Mouse (Mus musculus): ENCODE data around the gene Tenm2. TPM values are rescaled to one million over a fixed set of nuclear protein-coding genes. Genes with fewer than 3 reads are reported as not detected.
A peak's percentile ranks its signal among the peaks of the same experiment; 100 is the strongest.

Gene Tenm2
- polyA plus RNA-seq, 1 experiment from 2014 or later: 1.5 TPM

DNA sequence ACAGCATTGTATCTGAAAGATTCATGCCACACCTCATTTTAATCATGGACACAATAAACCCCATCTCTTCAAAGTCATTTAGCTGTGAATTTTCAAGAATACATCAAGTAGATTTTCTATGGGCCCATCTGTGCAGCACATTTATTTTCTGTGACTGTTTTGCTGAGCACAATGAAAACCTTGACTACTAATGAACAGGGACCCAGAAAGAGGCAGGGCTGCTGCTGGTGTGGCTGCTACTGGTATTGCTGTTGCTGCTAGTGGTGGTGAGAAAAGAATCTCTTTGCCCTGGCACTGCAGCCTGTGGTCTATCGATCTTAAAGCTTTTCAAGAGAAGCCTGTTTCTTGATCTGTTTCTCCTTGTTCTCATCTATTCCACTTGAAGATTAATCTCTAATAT is 226.5 kb downstream of the Tenm2 start:
- H3K4me2 ChIP-seq (ENCODE audit: low read depth, low read length): no peak overlapping the region
- H3K9me3 ChIP-seq (replicated peaks; ENCODE audit: control insufficient read depth, low read length): no peaks in the 10 kb centered on the region
- no peak overlapping the region for H3K4me3 ChIP-seq (ENCODE audit: low read depth, low read length)
- ATAC-seq (replicated peaks; ENCODE audit: insufficient number of reproducible peaks, low FRiP score, low TSS enrichment, low read depth) (no peak), DNase-seq (ENCODE audit: low spot score) (no peak)
- H3K27ac ChIP-seq (replicated peaks; ENCODE audit: low read depth, low read length): no peak overlapping the region
- H3K27me3 ChIP-seq (ENCODE audit: control insufficient read depth, insufficient read depth, low read length): no peaks in the 10 kb centered on the region
- no peaks in the 10 kb centered on the region for H3K4me1 ChIP-seq (ENCODE audit: control insufficient read depth, insufficient read depth, low read length)
- H3K9ac ChIP-seq (replicated peaks; ENCODE audit: low read length): no peak overlapping the region
- WGBS: 77% methylated on average over 1 of the region's 1 CpGs
- H3K36me3 ChIP-seq (replicated peaks; ENCODE audit: control insufficient read depth, insufficient read depth, low read depth, low read length): no peaks in the 10 kb centered on the region

DNA sequence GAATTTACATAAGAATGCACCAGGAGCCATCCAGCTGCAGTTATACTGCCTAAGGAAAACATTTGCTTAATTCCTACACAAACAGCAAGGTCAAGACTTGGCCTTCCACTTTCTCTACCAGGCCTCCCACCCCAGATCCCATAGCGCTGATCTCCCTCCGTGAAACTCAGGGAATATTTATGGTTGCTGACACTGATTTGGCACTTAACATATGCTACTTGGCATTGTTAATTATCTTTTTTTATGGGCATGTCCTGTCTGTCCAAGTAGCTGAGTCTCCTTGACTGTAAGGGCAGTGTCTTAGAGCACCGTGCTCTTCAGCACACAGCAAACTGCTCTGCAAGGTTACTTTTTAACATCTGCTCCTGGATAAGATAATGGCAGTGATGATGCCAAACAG is 238.1 kb downstream of the Tenm2 start:
- no peaks in the 10 kb centered on the region for H3K27me3 ChIP-seq (ENCODE audit: control insufficient read depth, insufficient read depth, low read length)
- WGBS: 56% methylated on average over 3 of the region's 3 CpGs
- H3K9me3 ChIP-seq (replicated peaks; ENCODE audit: control insufficient read depth, low read length): no peaks in the 10 kb centered on the region
- H3K27ac ChIP-seq (replicated peaks; ENCODE audit: low read depth, low read length): no peak overlapping the region
- DNase-seq (ENCODE audit: low spot score): no peak
- H3K36me3 ChIP-seq (replicated peaks; ENCODE audit: control insufficient read depth, insufficient read depth, low read depth, low read length): no peaks in the 10 kb centered on the region
- H3K4me1 ChIP-seq (ENCODE audit: control insufficient read depth, insufficient read depth, low read length): no peaks in the 10 kb centered on the region
- H3K4me3 ChIP-seq (ENCODE audit: low read depth, low read length): no peak overlapping the region
- H3K4me2 ChIP-seq (ENCODE audit: low read depth, low read length): no peak overlapping the region
- ATAC-seq (replicated peaks; ENCODE audit: insufficient number of reproducible peaks, low FRiP score, low TSS enrichment, low read depth): no peak
- H3K9ac ChIP-seq (replicated peaks; ENCODE audit: low read length): no peak overlapping the region

DNA sequence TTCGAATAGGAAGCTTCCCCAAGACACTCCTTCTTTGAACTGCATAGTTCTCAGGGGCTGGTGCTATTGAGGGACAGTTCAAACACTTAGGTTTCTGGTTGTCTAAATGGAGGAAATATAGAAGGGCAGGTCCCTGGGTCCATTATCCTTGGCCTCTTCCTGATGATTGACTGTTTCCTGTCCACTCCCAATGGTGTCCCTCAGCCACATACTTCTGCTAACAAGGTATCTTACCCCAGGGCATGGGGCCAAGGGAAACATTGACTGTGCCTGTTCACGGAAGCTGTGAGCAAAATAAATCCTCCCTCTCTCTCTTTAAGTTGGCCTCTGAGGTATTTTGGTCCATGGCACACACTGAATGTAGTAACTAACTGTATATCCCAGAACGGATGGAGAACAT is 244.9 kb downstream of the Tenm2 start:
- H3K9ac ChIP-seq (replicated peaks; ENCODE audit: low read length): no peak overlapping the region
- no peaks in the 10 kb centered on the region for H3K4me1 ChIP-seq (ENCODE audit: control insufficient read depth, insufficient read depth, low read length)
- no peaks in the 10 kb centered on the region for H3K36me3 ChIP-seq (replicated peaks; ENCODE audit: control insufficient read depth, insufficient read depth, low read depth, low read length)
- H3K9me3 ChIP-seq (replicated peaks; ENCODE audit: control insufficient read depth, low read length): no peaks in the 10 kb centered on the region
- H3K27me3 ChIP-seq (ENCODE audit: control insufficient read depth, insufficient read depth, low read length): no peaks in the 10 kb centered on the region
- ATAC-seq (replicated peaks; ENCODE audit: insufficient number of reproducible peaks, low FRiP score, low TSS enrichment, low read depth) (no peak), DNase-seq (ENCODE audit: low spot score) (no peak)
- H3K4me2 ChIP-seq (ENCODE audit: low read depth, low read length): no peak overlapping the region
- no peak overlapping the region for H3K4me3 ChIP-seq (ENCODE audit: low read depth, low read length)
- H3K27ac ChIP-seq (replicated peaks; ENCODE audit: low read depth, low read length): no peak overlapping the region
- WGBS: 58% methylated on average over 3 of the region's 3 CpGs

DNA sequence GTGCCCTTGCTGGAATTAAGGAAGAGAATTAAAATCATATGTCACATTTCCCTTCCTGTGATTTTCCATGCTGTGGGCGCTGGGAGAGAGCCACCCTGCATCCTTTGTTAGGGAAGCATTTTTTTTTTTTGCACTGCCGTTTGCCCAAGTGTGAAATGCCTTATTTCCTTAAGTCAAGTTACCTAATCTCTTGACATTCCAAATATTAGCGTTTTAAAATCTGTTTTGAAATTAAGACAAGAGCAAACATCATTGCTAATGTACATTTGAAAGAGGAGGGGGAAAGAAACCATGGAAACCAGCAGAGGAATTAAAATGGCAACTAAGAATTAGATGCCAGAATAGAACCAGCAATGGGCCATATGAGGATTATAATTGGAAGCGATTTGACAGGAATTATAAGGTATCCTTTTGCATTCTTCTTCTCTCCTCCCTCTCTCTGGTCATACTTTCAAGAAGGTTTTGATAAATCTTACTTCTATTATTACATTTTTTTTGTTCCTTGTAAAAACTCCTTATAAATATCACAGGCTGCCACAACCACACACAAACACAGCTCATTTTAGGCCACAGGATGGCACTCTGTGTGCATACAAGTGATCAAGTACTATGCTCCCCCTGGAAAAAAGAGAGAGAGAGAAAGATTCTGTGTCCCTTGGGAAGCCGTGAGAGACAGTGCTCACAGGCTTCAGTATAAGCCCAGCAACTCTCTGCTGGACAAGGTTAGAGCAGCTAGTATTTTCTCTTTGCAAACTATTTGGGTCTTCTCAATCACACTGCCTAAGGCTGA is 246.8 kb downstream of the Tenm2 start:
- Histone ChIP-seq H3K4me2 (ENCODE audit: low read depth, low read length) (no peak overlapping the region), H3K9ac (replicated peaks; ENCODE audit: low read length) (no peak overlapping the region), H3K36me3 (replicated peaks; ENCODE audit: control insufficient read depth, insufficient read depth, low read depth, low read length) (no peaks in the 10 kb centered on the region), H3K9me3 (replicated peaks; ENCODE audit: control insufficient read depth, low read length) (no peaks in the 10 kb centered on the region), H3K27ac (replicated peaks; ENCODE audit: low read depth, low read length) (no peak overlapping the region), H3K4me3 (ENCODE audit: low read depth, low read length) (no peak overlapping the region), H3K4me1 (ENCODE audit: control insufficient read depth, insufficient read depth, low read length) (no peaks in the 10 kb centered on the region), H3K27me3 (ENCODE audit: control insufficient read depth, insufficient read depth, low read length) (no peaks in the 10 kb centered on the region)
- DNase-seq (ENCODE audit: low spot score) (peak; percentile 48), ATAC-seq (replicated peaks; ENCODE audit: insufficient number of reproducible peaks, low FRiP score, low TSS enrichment, low read depth) (no peak; the same call in 1 of the 2 replicates)
- 42% methylated on average over 5 of the region's 5 CpGs for WGBS

DNA sequence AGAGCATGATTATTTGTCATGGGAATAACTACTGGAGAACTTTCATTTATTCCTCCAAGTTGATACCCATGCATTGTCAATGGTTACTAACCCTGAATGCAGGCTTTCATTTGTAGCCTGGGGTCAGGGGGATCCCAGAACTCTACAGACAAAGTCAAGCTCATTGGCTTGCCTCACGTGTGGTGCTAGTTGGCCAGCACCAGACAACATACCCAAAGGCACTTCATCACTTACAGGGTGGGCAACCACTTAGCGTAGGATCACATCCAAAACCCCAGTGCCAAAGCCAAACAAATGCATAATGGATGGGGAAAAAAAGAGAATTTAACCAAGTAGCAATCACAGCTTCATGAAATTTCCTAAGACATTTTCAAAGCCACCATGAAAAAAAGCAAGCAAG is 261.6 kb downstream of the Tenm2 start:
- no peak for DNase-seq (ENCODE audit: low spot score)
- WGBS: 69% methylated on average over 2 of the region's 2 CpGs

DNA sequence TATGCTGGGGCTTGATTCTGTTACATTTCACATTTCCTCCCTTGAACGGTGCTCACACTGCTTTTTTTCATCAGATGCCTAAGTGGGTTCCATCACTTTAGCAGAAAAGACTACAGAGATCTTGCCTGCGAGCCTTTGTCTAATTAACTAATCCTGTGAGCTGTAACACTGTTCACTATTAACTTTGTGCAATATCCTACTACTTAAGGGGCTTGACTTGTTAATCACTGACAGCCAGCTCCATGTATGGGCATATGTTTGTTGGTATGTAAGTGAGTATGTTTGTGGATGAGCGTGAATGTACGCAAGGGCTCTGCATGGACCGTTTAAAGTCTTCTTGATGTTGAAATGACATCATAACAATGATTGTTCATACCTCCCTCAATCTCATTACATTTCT is 277.7 kb downstream of the Tenm2 start:
- no peak overlapping the region for H3K4me3 ChIP-seq (ENCODE audit: low read depth, low read length)
- DNase-seq (ENCODE audit: low spot score) (no peak), ATAC-seq (replicated peaks; ENCODE audit: insufficient number of reproducible peaks, low FRiP score, low TSS enrichment, low read depth) (no peak)
- no peak overlapping the region for H3K4me2 ChIP-seq (ENCODE audit: low read depth, low read length)
- H3K27me3 ChIP-seq (ENCODE audit: control insufficient read depth, insufficient read depth, low read length): no peaks in the 10 kb centered on the region
- no peaks in the 10 kb centered on the region for H3K4me1 ChIP-seq (ENCODE audit: control insufficient read depth, insufficient read depth, low read length)
- H3K36me3 ChIP-seq (replicated peaks; ENCODE audit: control insufficient read depth, insufficient read depth, low read depth, low read length): no peaks in the 10 kb centered on the region
- no peak overlapping the region for H3K9ac ChIP-seq (replicated peaks; ENCODE audit: low read length)
- H3K9me3 ChIP-seq (replicated peaks; ENCODE audit: control insufficient read depth, low read length): no peaks in the 10 kb centered on the region
- WGBS: 85% methylated on average over 5 of the region's 5 CpGs
- H3K27ac ChIP-seq (replicated peaks; ENCODE audit: low read depth, low read length): no peak overlapping the region

More for the DNA sequence above, 261.6 kb downstream of the Tenm2 start:
- Histone ChIP-seq H3K9ac (replicated peaks; ENCODE audit: low read length) (no peak overlapping the region), H3K9me3 (replicated peaks; ENCODE audit: control insufficient read depth, low read length) (no peaks in the 10 kb centered on the region), H3K4me3 (ENCODE audit: low read depth, low read length) (no peak overlapping the region), H3K4me2 (ENCODE audit: low read depth, low read length) (no peak overlapping the region), H3K27ac (replicated peaks; ENCODE audit: low read depth, low read length) (no peak overlapping the region), H3K27me3 (ENCODE audit: control insufficient read depth, insufficient read depth, low read length) (no peaks in the 10 kb centered on the region), H3K4me1 (ENCODE audit: control insufficient read depth, insufficient read depth, low read length) (no peaks in the 10 kb centered on the region), H3K36me3 (replicated peaks; ENCODE audit: control insufficient read depth, insufficient read depth, low read depth, low read length) (no peaks in the 10 kb centered on the region)
- ATAC-seq (replicated peaks; ENCODE audit: insufficient number of reproducible peaks, low FRiP score, low TSS enrichment, low read depth): no peak

DNA sequence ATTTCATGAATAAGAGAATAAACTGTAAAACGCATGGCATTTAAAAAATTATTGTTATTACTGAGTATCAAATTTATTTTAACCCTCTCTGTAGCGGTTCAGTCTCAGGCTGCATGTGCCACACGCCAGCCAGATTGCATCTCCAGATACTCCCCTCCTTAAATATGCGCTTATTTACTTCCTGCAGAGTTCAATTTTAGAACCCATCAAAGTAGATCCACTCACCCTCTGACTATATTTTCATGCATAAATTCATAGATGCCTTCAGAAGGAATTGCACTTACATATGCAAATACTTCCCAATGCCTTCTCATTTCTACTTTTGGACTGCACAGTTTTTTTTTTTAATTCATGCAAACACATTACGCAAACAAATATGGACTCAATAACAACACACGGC is 294.3 kb downstream of the Tenm2 start:
- Histone ChIP-seq H3K36me3 (replicated peaks; ENCODE audit: control insufficient read depth, insufficient read depth, low read depth, low read length) (no peaks in the 10 kb centered on the region), H3K9me3 (replicated peaks; ENCODE audit: control insufficient read depth, low read length) (no peaks in the 10 kb centered on the region), H3K4me1 (ENCODE audit: control insufficient read depth, insufficient read depth, low read length) (no peaks in the 10 kb centered on the region), H3K27me3 (ENCODE audit: control insufficient read depth, insufficient read depth, low read length) (no peaks in the 10 kb centered on the region), H3K9ac (replicated peaks; ENCODE audit: low read length) (no peak overlapping the region), H3K27ac (replicated peaks; ENCODE audit: low read depth, low read length) (no peak overlapping the region), H3K4me2 (ENCODE audit: low read depth, low read length) (no peak overlapping the region), H3K4me3 (ENCODE audit: low read depth, low read length) (no peak overlapping the region)
- DNase-seq (ENCODE audit: low spot score) (no peak), ATAC-seq (replicated peaks; ENCODE audit: insufficient number of reproducible peaks, low FRiP score, low TSS enrichment, low read depth) (no peak)
- 85% methylated on average over 6 of the region's 6 CpGs for WGBS

DNA sequence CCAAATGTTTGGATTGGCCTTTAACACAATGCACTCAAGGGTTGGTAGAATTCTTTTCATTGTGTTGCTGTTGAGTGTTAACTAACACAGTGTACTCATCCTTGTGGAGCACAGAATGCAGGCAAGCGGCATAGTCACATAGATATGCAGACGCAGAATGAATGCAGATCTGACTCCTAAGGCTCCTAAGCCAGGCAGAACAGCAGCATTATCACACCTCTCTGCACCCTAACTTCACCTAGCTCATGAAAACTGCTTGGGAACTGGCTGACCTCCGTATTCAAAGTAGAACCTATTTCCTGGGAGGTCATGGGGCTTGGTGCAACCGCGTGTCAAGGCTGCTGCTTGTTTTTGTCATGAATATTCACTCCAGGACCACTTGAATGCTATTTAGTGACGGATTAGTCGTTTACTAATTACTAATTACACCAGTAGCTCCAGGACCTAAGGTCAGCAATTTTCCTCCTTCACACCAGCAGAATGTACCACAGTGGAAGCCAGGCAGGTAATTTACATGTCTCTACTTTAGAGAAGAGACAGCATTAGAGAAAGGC is 295.1 kb downstream of the Tenm2 start:
- 27% methylated on average over 7 of the region's 7 CpGs for WGBS
- no peaks in the 10 kb centered on the region for H3K4me1 ChIP-seq (ENCODE audit: control insufficient read depth, insufficient read depth, low read length)
- no peak overlapping the region for H3K4me3 ChIP-seq (ENCODE audit: low read depth, low read length)
- no peak for DNase-seq (ENCODE audit: low spot score)
- no peak for ATAC-seq (replicated peaks; ENCODE audit: insufficient number of reproducible peaks, low FRiP score, low TSS enrichment, low read depth)
- H3K27ac ChIP-seq (replicated peaks; ENCODE audit: low read depth, low read length): no peak overlapping the region
- no peaks in the 10 kb centered on the region for H3K9me3 ChIP-seq (replicated peaks; ENCODE audit: control insufficient read depth, low read length)
- H3K36me3 ChIP-seq (replicated peaks; ENCODE audit: control insufficient read depth, insufficient read depth, low read depth, low read length): no peaks in the 10 kb centered on the region
- no peaks in the 10 kb centered on the region for H3K27me3 ChIP-seq (ENCODE audit: control insufficient read depth, insufficient read depth, low read length)
- no peak overlapping the region for H3K9ac ChIP-seq (replicated peaks; ENCODE audit: low read length)
- H3K4me2 ChIP-seq (ENCODE audit: low read depth, low read length): no peak overlapping the region
